In the genomic region with DNA sequence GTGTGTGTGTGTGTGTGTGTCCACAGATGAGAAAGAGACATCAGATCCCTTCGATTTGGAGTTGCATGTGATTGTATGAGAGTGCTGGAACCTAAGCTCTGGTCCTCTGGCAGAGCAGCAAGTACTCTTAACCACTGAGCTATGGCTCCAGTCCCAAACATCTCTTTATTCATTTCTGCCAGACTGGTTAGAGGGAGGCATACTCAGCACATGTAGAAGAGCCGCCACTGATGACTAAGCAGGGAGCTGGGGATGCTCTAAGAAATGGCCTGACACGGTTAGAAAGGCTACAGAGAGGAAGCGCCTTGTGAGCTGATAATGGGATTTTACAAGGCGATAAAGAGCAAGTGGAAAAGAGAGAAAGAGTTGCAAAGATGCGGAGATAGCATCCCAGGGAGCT, we compare ENCODE assay signal across 13 mouse cellular contexts.
"Had no signal": no experiment of that assay in that cellular context is flagged by ENCODE, and none has a peak within 500 bp of the region (broad histone marks: within the 10 kb centered on the region; RNA-seq: fewer than 3 reads in every experiment).

No protein-coding gene starts in this region.

- ATAC-seq: liver, postnatal 0 days; lung, postnatal 0 days; midbrain, embryonic 13.5 days; midbrain, embryonic 15.5 days had no signal

- DNase-seq: liver, postnatal 0 days; lung, adult 2 months; lung, postnatal 14 days; lung, postnatal 36 days; right cerebral cortex, postnatal 25 days; right cerebral cortex, postnatal 4 days; spleen, adult 18-20 months; thymus, adult 18-20 months; thymus, postnatal 25 days; thymus, postnatal 4 days had no signal
